Mouse (Mus musculus) cortical plate, adult 2 months (tissue): ENCODE data around the gene Wdr90. TPM values are rescaled to one million over a fixed set of nuclear protein-coding genes. Genes with fewer than 3 reads are reported as not detected.

ENCODE experiments used
- H3K27ac ChIP-seq: fragments of 200-500 bp; 2 replicates; pipeline ENCODE4 v1.5.1; 2012; ENCODE audit warnings: low read length, control low read depth, inconsistent platforms; ENCODE audit not compliant: insufficient read depth
- H3K4me1 ChIP-seq: fragments of 200-500 bp; 2 replicates; pipeline ENCODE4 v1.6.1; 2011; ENCODE audit warnings: low read length; ENCODE audit not compliant: control insufficient read depth, insufficient read depth
- H3K4me3 ChIP-seq: fragments of 200-500 bp; 2 replicates; pipeline ENCODE4 v1.5.1; 2011; ENCODE audit warnings: mild to moderate bottlenecking, low read length, control low read depth; ENCODE audit not compliant: insufficient read depth
- CTCF ChIP-seq: fragments of 200-500 bp; IDR thresholded peaks from 2 replicates; pipeline ENCODE4 v1.5.1; 2011; ENCODE audit warnings: mild to moderate bottlenecking, control low read depth, low read length; ENCODE audit not compliant: insufficient read depth; ENCODE audit errors: extremely low read depth
- POLR2A ChIP-seq: fragments of 200-500 bp; IDR thresholded peaks from 2 replicates; pipeline ENCODE4 v1.6.1; 2011; ENCODE audit warnings: mild to moderate bottlenecking, low read length, control low read depth; ENCODE audit not compliant: insufficient read depth; ENCODE audit errors: extremely low read depth
- polyA plus RNA-seq: library from polyadenylated mRNA; depleted of rRNA; stranded (reverse); fragments of >200 nt; gene quantifications from 2 replicates; pipeline ENCODE4 v1.2.3, GENCODE M21; 2012

Wdr90 gene
- polyA plus RNA-seq, 1 experiment = 38.2 TPM

DNA sequence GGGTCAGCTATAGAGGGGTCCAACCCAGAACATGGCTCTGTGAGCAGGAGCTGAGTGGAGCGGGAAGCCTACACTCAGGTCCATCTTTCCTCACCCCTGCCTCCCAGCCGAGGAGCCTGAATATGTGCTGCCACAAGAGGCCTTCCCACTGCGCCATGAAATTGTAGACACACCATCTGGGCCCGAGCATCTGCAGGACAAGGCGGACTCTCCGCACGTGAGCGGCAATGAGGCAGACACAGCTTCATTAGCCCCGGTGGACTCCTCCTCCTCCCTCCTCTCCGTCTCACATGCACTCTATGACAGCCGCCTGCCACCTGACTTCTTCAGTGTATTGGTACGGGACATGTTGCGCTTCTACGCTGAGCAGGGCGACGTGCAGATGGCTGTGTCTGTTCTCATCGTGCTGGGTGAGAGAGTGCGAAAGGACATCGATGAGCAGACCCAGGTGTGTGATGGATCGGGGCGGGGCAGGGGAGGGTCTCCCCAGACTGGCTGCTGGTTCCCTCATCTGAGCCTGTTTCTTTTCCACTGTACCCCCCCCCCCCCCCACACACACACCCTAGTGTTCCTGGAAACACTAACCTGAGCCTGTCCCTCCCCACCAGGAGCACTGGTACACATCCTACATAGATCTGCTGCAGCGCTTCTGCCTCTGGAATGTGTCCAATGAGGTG, 33.6 kb downstream of the Wdr90 start:
- H3K4me3 ChIP-seq = no peak overlapping the region
- H3K4me1 ChIP-seq = peaks cover 9% of the 10 kb centered on the region
- no peak overlapping the region for H3K27ac ChIP-seq
- no peak for TF ChIP-seq POLR2A
- no peak for TF ChIP-seq CTCF

DNA sequence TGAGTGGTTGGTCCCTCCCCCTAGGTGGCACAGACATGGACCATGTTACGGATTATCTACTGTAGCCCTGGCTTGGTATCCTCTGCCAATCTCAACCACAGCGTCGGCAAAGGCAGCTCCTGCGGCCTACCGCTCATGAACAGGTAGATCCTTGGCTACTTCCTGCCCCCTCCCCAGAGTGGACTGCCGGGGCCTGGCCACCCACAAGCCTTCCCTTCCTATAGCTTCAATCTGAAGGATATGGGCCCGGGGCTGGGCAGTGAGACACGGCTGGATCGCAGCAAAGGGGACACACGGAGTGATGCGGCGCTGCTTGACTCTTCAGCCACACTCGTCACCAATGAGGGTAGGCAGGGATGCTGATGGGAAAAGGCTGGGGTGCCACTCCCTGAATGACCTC, 34.3 kb downstream of the Wdr90 start:
- Histone ChIP-seq H3K4me3 (no peak overlapping the region), H3K27ac (no peak overlapping the region), H3K4me1 (peaks cover 9% of the 10 kb centered on the region)
- TF ChIP-seq CTCF = no peak
- TF ChIP-seq POLR2A = no peak

DNA sequence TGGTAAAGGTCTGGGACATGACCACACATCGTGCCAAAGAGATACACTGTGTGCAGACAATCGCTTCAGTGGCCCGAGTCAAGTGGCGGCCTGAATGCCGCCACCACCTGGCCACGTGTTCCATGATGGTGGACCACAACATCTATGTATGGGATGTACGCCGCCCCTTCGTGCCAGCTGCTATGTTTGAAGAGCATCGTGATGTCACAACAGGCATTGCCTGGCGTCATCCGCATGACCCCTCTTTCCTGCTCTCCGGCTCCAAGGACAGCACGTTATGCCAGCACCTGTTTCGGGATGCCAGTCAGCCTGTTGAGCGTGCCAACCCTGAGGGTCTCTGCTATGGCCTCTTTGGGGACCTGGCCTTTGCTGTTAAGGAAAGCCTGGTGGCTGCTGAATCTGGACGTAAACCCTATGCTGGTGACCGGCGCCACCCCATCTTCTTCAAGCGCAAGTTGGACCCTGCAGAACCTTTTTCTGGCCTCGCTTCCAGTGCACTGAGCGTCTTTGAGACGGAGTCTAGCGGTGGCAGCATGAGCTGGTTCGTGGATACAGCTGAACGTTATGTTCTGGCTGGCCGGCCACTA, 35.2 kb downstream of the Wdr90 start:
- TF ChIP-seq POLR2A = no peak
- TF ChIP-seq CTCF = no peak
- Histone ChIP-seq H3K4me1 (peaks cover 7% of the 10 kb centered on the region), H3K4me3 (no peak overlapping the region), H3K27ac (no peak overlapping the region)

DNA sequence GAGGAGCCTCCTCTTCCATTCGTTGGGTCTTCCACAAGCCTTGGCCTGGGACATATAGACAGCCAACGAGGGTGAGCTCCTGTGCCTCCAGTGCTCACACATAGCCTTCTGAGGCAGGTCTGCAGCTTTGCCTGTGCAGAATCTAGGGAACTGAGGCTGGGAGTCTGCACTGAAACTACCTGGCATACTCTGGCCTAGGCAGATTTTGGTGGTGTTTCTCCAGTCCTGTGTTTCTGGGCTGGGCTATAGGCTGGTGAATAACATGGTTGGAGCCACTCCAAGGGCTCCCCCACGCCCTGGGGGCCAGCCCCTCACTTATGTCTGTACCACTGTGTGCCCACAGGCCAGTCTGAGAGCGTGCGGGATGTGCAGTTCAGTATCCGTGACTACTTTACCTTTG, 36.0 kb downstream of the Wdr90 start:
- Histone ChIP-seq H3K4me3 (no peak overlapping the region), H3K4me1 (peaks cover 7% of the 10 kb centered on the region), H3K27ac (no peak overlapping the region)
- TF ChIP-seq CTCF (no peak), POLR2A (no peak)

DNA sequence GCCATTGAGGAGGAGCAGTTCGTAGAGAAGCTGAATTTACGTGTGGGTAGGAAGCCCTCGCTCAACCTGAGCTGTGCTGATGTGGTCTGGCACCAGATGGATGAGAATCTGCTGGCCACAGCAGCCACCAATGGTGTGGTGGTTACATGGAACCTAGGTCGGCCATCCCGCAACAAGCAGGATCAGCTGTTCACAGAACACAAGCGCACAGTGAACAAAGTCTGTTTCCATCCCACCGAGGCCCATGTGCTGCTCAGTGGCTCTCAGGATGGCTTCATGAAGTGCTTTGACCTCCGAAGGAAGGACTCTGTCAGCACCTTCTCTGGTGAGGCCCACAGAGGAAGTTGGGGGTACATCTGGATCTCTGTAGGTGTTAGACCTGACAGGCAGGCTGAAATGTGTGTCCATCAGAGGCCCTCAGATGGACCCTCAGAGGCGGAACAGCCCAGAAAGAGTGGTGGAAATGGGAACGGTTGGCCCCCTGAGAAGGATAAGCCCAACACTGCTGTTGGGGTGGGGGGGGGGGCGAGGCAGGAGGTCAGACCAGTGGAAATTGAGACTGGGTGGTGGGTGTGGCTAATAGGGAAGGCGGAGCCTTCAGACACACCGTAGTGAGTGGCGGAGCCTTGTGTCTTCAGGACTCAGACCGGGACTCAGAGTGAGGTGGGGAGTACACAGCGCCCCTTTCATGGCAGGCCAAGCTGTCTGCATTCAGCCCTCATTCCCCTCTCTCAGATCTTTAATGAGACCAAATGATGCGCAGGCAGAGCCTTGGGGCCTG, 36.7 kb downstream of the Wdr90 start:
- Histone ChIP-seq H3K4me3 (peak overlapping the region; percentile 65), H3K27ac (no peak overlapping the region), H3K4me1 (peaks cover 7% of the 10 kb centered on the region)
- no peak for TF ChIP-seq CTCF
- TF ChIP-seq POLR2A = no peak

DNA sequence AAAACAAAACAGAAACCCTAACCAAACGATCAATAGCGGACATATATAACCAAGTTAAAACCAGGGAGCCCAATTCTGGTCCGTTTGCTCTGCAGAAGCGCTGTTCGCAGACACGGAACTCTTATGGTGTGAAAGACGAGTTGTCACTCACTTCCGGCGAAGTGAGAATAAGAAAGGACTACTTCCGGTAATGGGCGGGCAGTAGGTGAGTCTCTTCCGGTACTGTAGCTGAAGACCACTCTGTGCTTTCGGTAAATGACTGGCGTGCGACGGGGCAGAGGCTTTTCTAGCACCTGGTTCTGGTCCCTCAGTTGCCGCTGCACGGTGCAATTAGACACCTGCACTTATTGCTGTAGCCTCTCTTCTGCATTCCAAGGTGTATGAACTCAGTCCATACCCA, 37.8 kb downstream of the Wdr90 start, which contains the start of gene Wdr24:
Wdr24 (plus strand) TSS at position 176 of the 400 bp plus-strand sequence.
- Histone ChIP-seq H3K4me3 (peak within 1 kb of the TSS; percentile 65), H3K27ac (no peak within 1 kb of the TSS), H3K4me1 (peaks cover 7% of the 10 kb centered on the region)
- no peak for TF ChIP-seq CTCF
- TF ChIP-seq POLR2A = peak; percentile 61; the same call in 1 of the 2 replicates

DNA sequence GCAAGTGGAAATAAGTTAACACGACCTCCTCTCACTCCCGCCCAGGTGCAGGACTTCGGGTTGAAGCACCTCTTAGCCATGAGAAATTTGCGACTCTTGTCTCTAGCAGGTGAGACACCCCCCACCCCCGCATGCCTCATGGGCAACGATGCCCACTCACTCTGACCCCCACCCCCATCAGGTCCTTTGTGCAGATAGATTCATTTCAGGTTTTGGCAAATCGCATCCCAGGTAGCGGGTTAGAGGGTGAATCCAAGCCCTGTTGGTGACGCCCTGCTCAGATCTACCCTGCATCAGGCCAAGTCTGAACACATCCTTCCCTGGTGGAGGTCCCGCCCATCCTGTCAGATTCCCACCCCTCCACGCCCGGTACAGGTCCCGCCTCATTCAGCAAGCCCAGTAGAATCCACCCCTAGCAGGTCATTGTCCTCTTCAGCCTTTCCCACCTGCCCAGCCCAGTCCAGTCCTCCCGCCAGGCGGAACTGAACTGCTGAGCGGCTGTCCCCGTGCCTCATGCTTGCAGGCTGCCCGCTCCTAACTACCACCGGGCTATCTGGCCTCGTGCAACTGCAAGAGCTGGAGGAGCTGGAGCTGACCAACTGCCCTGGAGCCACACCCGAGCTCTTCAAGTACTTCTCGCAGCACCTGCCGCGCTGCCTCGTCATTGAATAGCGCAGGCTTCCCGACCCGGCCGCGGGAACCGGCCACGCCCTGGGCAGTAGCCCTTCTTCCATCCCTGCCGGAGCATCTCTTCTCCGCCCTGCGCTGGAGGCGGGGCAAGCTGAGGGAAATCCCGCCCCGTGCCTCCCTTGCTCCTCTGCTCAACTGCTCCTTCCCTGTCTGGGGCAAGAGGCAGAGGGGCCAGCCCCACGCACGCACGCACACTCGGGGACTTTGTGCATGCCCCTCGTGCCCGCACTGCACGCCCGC, 42.2 kb downstream of the Wdr90 start:
- Histone ChIP-seq H3K27ac (no peak overlapping the region), H3K4me3 (no peak overlapping the region), H3K4me1 (peaks cover 15% of the 10 kb centered on the region)
- TF ChIP-seq CTCF (no peak), POLR2A (no peak)

DNA sequence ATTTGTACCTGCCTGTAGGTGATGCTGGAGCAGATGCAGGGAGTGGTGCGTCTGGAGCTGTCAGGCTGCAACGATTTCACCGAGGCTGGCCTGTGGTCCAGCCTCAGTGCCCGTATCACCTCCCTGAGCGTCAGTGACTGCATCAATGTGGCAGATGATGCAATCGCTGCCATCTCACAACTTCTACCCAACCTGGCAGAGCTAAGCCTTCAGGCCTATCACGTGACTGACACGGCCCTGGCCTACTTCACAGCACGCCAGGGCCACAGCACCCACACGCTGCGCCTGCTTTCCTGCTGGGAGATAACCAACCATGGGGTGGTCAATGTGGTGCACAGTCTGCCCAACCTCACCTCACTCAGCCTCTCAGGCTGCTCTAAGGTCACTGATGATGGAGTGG, 43.6 kb downstream of the Wdr90 start:
- no peak overlapping the region for H3K4me3 ChIP-seq
- no peak overlapping the region for H3K27ac ChIP-seq
- TF ChIP-seq POLR2A (no peak), CTCF (no peak)
- H3K4me1 ChIP-seq = peaks cover 15% of the 10 kb centered on the region

DNA sequence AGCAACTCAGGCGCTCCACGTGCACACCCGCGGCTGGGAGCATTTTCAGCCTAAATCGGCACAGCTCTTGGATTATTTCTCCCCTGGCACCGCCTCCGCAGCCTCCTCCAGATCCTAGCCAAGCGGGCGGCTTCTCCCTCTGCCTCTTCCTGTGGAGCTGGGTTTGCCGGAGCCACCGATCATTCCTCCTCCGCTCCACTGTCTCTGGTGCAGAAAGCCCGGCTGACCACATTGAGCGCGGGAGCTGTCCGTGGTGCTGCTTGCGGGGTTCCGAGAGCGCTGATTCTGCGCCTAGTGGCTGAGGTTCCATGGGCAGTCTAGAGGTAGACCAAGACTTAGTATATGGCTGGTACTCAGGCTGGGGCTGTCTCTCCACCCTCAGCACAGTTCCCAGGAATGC, 47.8 kb downstream of the Wdr90 start:
- H3K4me3 ChIP-seq = peak overlapping the region; percentile 17
- peaks cover 18% of the 10 kb centered on the region for H3K4me1 ChIP-seq
- peak overlapping the region; percentile 83 for H3K27ac ChIP-seq
- TF ChIP-seq CTCF (peak; percentile 32), POLR2A (peak; percentile 56; the same call in 1 of the 2 replicates)
